Mouse (Mus musculus): ENCODE data around the gene Mrps14.

Gene Mrps14

GRCm38 (mm10) chr1:160194529-160195336, at the start of gene Mrps14:
TSS of gene Mrps14 (plus strand) at chr1:160195215.
- peak; percentile 98 for DNase-seq (ENCODE audit: low spot score in 2 of 2)

- DNase-seq (ENCODE audit: low spot score in 2 of 2), result no peak
Observed at GRCm38 (mm10) chr1:160145606-160146005, 49.4 kb upstream of the Mrps14 start.

- DNase-seq (ENCODE audit: low spot score in 2 of 2), result no peak
Observed at GRCm38 (mm10) chr1:160147274-160147673, 47.7 kb upstream of the Mrps14 start.

GRCm38 (mm10) chr1:160149291-160149906, 45.6 kb upstream of the Mrps14 start:
- DNase-seq (ENCODE audit: low spot score in 2 of 2), result no peak

GRCm38 (mm10) chr1:160150726-160151125, 44.3 kb upstream of the Mrps14 start:
- no peak for DNase-seq (ENCODE audit: low spot score in 2 of 2)

GRCm38 (mm10) chr1:160153480-160153879, 41.5 kb upstream of the Mrps14 start, which contains the start of gene Tnn:
TSS of gene Tnn (minus strand) at chr1:160153580.
- no peak for DNase-seq (ENCODE audit: low spot score in 2 of 2)

- no peak for DNase-seq (ENCODE audit: low spot score in 2 of 2)
Observed at GRCm38 (mm10) chr1:160158190-160158589, 36.8 kb upstream of the Mrps14 start.

GRCm38 (mm10) chr1:160166600-160166999, 28.4 kb upstream of the Mrps14 start:
- no peak for DNase-seq (ENCODE audit: low spot score in 2 of 2)

- no peak for DNase-seq (ENCODE audit: low spot score in 2 of 2)
Observed at GRCm38 (mm10) chr1:160176903-160177302, 18.1 kb upstream of the Mrps14 start.

GRCm38 (mm10) chr1:160181216-160181615, 13.8 kb upstream of the Mrps14 start:
- DNase-seq (ENCODE audit: low spot score in 2 of 2), result no peak

- DNase-seq (ENCODE audit: low spot score in 2 of 2), result peak in 1 of 2 experiments; percentile 5
Observed at GRCm38 (mm10) chr1:160184506-160184905, 10.5 kb upstream of the Mrps14 start.

GRCm38 (mm10) chr1:160195337-160195663, 285 bp downstream of the Mrps14 start:
- no peak for DNase-seq (ENCODE audit: low spot score in 2 of 2)

- no peak for DNase-seq (ENCODE audit: low spot score in 2 of 2)
Observed at GRCm38 (mm10) chr1:160205486-160205885, 10.5 kb downstream of the Mrps14 start.

GRCm38 (mm10) chr1:160209844-160210243, 14.8 kb downstream of the Mrps14 start:
- DNase-seq (ENCODE audit: low spot score in 2 of 2), result no peak

GRCm38 (mm10) chr1:160210566-160210965, 15.6 kb downstream of the Mrps14 start:
- DNase-seq (ENCODE audit: low spot score in 2 of 2), result no peak

GRCm38 (mm10) chr1:160211597-160212122, 16.6 kb downstream of the Mrps14 start:
- no peak for DNase-seq (ENCODE audit: low spot score in 2 of 2)

GRCm38 (mm10) chr1:160212123-160212691, 17.2 kb downstream of the Mrps14 start:
- peak in 1 of 2 experiments; percentile 16 for DNase-seq (ENCODE audit: low spot score in 2 of 2)

- peak; percentile 100 for DNase-seq (ENCODE audit: low spot score in 2 of 2)
Observed at GRCm38 (mm10) chr1:160212703-160213669, 18.0 kb downstream of the Mrps14 start, which contains the start of gene Cacybp. TSS of gene Cacybp (minus strand) at chr1:160212875.

- no peak for DNase-seq (ENCODE audit: low spot score in 2 of 2)
Observed at GRCm38 (mm10) chr1:160214171-160214570, 19.2 kb downstream of the Mrps14 start.

- DNase-seq (ENCODE audit: low spot score in 2 of 2), result no peak
Observed at GRCm38 (mm10) chr1:160217898-160218297, 22.9 kb downstream of the Mrps14 start.

- DNase-seq (ENCODE audit: low spot score in 2 of 2), result no peak
Observed at GRCm38 (mm10) chr1:160224093-160224492, 29.1 kb downstream of the Mrps14 start.

Data from urinary bladder, adult 18-20 months (tissue).